Mouse (Mus musculus) cerebellum, adult 11-12 months (tissue): ENCODE measurements around the gene Nos1.
"Not testable (repeated sequence)": the region's sequence is repeated elsewhere in the genome, so short reads cannot be mapped to it uniquely, and the experiment has no call there.

Experiments used
- DNase-seq: peaks from one replicate; pipeline ENCODE4 v3.0.0; 2022

Gene Nos1

DNA sequence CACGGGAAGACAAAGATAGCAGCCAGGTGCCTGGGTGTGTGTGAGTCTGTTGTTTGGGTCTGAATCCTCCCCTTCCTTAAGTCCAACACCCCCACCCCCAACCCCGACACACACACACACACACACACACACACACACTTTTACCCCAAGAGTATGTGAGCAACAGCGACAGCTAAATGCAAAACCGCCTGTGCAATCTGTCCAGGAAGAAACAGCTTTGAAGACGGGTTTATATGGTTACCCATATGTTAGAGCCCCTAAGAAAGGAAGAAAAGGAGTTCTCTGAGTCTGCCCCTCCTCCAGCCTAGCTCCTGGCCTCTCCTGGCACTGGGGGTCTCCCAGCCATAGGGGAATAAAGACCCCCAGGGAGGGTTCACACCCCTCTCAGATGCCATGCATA is 60.2 kb downstream of the Nos1 start:
- no peak for DNase-seq

DNA sequence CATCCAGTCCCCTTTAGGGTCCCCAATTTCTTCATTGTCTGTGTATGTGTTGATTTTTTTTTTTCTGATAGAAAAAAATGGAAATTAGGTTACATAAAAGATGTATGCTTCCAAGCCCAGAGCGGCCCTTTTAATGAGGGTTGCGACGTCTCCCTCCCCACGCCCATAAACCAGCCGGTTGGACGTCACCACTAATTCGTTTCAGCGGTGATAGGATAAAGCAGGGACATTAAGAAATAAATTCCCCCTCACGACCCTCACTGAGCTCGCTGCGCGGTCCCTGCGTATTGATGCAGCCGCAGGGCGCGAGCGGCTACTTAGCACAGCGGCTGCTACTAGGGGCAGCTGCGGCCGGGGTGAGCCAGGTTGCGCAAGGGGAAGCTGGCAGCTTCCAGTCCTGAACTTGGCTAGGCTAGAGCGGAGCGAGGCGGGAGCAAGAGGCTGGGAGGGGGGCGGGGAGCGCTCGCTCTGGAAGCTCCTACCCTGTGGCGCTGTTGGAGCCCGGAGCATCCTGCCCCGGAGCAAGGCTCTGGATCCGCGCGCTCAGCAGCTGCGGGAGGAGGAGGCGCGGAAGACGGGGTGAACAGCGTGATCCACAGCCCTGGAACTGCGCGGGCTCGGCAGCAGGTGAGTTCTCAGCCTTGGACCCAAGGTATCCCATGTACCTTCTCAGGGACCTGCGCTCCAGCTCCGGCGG is 61.0 kb downstream of the Nos1 start:
- peak; percentile 81 for DNase-seq

DNA sequence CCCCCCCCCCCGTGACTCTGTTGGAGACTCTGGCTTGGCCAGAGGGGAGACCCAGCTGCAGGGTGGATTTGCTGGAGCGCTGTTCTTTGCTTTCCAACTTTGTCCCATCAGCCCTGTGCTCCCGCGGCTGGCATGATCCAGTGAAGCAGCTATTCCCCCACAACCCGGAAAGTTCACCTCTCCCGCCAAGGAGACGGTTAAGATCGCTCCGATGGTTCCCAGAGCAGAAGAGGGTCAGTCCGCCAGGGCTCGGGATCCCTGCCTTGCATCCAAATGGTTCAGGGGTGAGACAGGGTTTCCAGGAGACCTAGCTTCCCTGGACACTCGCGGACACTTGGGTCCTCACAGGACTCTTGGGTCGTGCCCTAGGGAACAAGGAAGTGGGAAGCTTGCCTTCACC is 61.9 kb downstream of the Nos1 start:
- DNase-seq, result no peak

DNA sequence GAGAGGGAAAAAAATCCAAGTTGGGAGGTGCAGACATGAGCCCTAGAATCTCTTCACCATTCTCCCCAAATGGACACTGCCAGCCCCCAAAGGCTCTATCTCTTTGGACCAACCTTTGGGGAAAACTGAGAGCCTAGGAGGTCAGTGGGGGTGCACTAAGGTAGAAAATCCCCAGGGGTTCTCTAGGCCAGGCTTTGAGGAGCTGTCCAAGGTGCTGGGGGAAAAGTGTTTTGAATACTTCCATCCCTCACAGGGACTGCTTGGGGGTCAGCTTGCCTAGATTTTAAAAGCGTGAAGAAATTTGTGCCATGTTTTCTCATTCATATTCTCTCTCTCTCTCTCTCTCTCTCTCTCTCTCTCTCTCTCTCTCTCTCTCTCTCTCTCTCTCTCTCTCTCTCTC is 63.8 kb downstream of the Nos1 start:
- no peak for DNase-seq

DNA sequence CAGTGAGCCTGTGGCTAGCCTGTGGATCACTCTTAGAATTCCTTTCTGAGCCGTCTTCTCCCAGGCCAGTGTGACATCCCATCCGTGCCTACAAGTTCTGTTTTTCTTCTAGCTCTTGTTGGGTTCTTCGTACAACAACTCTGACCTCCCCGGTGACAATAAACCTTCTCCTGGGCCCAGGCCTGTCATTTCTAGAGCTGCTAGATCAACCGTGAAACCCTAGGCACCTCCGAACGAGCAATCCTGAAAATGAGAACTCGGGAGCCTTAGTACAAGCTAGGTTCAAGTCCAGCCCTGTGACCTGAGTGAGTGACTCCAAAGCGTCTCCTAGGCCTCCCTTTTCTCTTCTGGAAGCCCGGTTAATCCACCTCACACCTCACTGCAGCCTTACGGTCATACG is 69.6 kb downstream of the Nos1 start:
- no peak for DNase-seq

DNA sequence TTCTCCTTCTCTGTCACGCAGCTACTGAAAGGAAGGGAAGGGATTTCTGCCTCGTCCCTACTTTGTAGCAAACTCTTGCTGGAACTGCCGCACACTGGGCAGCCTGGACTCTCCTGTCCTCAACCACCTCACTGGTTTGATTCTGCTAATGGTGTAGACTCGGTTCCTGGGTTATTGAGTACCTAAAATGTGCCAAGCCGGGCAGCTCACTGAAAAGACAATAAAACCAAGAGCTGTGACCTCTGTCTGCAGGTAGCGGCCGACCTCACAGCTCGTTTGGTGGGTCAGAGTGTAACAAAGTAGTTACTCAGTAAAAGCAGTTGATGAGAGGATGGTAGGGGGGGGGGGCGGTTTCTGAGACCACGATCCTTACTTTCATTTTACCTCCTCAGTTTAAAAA is 72.9 kb downstream of the Nos1 start:
- no peak for DNase-seq

DNA sequence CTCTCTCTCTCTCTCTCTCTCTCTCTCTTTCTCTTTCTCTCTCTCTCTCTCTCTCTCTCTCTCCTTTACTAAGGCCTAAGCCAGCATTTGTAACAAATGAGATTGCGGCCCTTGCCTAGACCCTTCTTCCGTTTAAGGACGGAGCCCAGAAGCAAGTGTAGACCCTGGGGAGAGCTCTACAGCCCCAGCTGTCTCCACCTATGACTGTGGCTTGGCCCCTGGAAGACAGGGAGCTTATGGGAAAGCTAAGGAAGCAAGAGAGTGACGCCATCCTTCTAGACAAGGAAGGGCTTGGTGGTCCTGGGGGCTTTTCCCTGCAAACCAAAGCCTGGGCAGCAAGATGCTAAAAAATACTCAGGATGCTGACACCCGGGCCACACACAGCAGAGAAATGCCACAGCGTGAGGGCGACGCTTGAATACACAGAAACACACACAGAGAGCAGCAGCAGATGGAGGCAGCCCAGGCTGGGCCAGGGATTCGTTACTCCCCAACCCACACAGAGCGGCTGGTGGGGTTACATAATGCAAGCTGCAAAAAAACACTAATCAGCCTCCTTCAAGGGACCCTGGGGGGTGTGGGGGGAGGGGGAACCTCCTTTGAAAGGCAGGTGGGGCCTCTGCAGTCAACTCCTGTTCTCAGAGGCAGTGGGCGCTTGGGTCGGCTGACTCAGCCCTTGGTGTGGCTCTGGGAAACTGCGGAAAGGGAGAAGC is 83.9 kb downstream of the Nos1 start:
- peak; percentile 91 for DNase-seq

DNA sequence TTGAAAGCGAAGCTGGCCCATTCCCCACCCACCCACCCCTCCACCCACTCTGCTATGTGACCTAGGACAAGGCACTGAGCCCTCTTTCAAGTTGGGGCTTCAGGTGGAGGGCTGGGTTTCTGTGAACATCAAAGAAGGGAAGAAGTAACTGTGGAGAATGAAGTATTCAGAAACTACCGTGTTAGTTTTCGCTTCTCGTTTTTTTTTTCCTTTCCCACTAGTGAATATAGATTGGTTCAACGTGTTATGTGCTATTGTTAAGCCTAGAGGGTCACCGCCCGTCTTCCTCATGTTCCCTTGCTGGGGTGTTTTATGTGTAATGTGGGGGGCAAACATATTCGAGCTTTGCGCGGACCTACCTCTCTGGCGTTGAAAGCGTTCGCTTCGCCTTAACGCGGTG is 85.0 kb downstream of the Nos1 start:
- no peak for DNase-seq

DNA sequence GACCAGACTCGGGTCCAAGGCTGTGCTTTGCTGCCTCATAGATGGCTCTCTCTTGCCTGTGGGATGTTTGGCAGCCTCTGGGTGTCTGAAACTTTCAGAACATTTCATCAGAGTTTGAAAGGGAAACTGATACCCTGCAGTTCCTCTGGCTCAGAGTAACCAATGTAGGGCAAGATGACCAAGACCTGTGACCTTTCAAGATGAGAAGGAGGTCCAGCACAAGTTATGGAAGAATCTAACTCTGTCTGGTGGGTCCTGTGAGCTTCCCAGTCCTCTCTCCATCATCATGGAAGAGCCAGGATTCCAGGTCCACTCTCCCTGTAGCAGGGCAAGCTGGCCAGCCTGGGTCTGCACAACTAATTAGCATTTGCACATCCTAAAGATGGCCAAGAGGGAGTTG is 90.8 kb downstream of the Nos1 start:
- no peak for DNase-seq

DNA sequence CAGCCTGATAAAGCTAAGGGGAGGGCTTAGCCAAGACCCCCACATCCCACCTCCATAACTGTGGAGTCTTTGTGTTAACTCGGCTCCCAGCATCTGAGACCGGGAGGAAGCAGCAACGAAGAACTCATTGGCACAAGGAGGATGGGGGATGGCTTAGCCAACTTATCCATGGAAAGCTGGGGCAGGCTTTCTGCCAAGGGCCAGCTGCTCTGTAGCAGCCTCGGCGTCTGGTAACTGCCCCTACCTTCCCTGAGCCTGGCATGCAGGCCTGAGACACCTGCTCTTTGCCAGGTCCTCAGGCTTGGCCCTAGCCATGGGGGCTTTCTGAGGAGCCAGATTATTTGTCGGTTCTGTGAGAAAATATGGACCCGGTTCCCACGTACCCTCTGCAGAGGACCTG is 93.0 kb downstream of the Nos1 start:
- DNase-seq, result peak; percentile 91

DNA sequence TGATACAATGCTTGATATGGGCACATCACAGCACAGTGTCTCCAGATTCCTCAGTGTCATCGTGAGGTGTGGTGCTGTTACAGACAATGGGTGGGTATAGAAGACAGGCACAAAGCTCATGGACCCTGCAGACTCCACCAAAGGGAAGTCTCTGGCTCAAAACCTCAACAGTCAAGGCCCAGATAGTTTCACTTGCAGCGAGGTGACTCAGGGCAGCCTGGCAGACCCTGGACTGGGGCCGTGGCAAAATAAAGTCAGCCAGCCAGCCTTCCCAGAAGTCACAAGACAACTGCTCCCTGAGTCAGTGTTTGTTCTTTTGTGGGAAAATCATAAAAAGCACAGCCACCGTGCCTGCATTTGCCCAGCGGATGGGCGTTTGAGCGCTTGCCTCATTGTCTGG is 93.4 kb downstream of the Nos1 start:
- no peak for DNase-seq

DNA sequence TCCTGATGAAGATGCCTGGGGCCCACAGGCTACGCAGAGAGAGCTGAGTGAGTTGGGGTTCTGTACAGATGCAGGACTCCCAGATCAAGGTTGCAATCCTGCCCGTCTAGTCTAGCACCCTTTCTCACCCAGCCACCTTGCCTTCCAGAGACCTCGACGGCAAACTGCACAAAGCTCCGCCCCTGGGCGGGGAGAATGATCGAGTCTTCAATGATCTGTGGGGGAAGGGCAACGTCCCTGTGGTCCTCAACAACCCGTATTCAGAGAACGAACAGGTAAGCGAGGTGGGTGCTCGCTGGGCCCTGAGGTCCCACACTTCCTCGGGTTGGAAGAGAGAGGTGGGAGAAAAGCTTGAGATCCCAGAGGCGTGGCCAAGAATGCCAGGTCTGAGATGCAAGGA is 98.3 kb downstream of the Nos1 start:
- DNase-seq, result no peak

DNA sequence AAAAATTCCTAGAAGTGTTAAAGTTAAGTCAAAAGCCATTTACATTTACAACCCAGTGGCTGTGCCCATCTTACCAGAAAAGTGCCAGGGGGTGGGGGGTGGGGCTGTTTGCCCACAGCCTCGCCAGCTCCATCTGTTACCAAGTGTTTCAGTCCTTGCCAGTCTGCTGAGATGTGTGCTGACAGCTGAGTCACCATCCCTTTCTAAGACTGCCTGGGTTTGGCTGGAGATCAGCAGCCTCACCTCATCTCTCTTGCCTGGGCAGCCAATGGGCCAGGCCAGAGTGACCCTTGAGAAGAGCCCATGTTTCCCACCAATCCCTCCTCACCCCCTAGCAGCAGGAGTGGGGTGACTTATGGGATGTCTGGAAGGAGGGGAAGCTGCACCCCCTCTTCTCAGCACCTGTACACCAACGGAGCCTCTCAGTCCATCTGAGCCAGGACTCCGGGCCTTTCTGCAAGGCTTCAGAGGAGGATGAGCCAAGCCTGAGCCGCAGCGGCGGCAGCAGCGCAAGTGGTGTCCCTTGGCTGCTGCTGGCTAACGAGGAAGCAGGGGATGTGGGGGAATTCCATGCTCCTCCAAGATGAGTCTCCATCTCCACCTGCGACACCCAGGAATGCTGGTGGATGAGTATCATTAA is 100.2 kb downstream of the Nos1 start:
- DNase-seq, result peak; percentile 77

DNA sequence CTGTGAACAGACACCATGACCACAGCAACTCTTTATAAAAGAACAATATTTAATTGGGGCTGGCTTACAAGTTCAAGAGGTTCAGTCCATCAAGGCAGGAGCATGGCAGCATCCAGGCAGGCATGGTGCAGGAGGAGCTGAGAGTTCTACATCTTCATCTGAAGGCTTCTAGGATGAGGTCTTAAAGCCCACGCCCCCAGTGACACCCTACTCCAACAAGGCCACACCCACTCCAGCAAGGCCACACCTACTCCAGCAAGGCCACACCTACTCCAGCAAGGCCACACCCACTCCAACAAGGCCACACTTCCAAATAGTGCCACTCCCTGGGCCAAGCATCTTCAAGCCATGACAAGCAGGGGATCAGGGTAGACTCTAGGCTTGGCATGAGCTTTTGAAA is 101.6 kb downstream of the Nos1 start:
- DNase-seq, result not testable (repeated sequence)

DNA sequence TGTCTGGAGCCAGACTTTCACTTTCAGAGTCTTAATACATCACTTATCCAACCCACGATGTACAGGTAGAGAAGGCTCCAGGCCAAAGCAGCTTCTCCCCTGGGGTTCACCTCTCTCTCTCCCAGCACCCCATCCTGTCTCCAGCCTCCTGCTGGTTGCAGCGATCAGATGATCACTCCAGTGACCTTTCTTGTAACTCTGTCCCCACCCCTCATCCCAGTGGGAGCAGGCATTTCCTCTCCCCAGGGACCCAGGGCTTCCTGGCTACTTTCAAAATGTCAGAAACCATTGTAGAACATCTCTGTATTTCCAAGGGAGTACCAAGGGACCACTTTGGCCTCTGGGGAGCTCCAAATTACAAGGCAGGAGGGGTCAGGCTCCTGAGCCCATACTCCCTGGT is 104.2 kb downstream of the Nos1 start:
- DNase-seq, result no peak

DNA sequence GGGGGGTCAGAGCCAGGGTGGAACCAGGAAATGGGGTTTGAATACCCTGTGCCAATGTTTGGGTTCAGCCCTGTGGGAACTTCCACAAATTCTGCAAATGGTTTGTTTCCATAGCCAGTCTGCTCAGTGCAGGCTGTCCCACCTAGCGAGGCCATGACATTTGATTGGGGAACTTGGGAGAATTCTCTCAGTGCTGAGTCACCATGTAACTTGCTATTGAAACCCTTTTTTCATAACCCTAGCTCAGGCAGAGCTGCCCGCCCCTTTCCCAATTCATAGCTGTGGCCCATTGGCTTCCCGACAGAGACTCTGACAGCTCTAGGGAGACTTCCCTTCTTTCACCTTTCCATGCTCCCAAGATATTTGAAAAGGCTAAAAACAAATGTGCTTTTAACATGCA is 107.3 kb downstream of the Nos1 start:
- no peak for DNase-seq

DNA sequence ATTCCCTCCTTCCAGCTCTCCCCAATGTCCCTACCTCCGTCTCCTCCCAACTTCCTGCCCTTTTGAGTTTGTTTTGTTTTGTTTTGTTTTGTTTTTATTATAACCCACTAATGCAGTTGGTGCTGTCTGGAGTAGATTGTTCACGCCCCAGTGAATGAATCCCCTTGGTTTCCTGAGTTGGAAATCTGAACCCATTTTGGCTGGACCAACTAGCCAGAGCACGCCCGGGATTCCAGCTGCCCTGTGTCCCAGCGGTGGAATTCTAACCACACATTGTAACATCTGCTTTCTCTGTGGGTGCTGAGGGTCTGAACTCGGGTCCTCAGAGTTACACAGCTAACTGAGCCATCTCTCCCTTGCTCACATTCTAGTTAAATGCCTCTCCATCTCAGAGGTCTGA is 108.1 kb downstream of the Nos1 start:
- DNase-seq, result no peak

DNA sequence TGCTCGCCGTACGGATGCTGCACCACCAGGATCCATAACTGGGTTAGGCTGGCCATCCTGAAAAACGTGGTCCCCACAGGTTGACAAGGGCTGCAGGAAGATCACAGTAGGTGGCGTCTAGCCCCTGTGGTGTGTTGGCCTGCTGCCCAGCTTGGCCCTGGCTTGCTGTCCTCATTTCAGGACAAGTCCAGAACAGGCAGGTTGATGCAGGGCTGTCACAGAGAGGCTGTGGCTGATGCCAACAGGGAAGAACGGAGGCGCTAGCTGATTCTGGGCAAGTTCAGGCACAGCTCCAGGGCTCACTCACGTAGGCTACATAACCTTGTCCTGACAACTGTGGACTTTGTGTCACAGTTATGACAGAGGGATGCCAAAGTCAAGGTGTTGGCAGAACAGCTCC is 108.7 kb downstream of the Nos1 start:
- DNase-seq, result peak; percentile 98

DNA sequence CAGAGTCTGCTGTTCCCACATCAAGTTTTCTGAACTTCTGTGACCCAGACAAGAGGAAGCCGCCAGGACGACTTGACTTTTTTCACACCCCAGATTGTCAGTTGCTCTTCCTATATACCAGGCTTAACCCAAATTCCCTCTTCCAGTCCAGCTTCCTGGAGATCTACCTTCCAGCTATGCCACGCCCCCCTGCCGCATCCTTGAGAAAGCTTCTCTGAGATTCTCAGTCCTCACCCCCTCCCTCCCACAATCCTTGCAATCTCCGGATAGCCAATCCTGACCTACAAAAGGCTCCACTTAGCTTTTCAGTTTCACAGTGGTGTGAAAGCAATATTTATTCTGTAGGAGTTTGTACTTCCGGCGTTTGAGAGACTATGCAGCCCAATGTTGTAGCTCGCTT is 110.0 kb downstream of the Nos1 start:
- no peak for DNase-seq

DNA sequence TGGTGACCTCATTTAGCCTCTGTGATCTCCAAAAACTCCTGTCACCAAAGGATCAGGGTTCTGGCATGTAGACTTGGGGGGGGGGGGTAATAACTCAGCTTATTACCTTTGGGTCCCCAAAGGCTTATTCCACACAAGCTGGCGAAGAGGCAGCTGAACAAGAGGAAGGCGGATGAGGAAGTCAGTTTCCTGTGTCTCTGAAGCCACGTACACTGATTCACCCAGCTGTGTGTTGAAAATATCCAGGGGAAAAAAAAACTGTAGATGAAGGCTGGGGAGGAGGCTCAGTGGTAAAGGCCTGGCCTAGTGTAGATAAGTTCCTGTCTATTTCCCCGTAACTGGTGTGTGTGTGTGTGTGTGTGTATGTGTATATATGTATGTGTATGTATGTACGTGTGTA is 110.7 kb downstream of the Nos1 start:
- no peak for DNase-seq

DNA sequence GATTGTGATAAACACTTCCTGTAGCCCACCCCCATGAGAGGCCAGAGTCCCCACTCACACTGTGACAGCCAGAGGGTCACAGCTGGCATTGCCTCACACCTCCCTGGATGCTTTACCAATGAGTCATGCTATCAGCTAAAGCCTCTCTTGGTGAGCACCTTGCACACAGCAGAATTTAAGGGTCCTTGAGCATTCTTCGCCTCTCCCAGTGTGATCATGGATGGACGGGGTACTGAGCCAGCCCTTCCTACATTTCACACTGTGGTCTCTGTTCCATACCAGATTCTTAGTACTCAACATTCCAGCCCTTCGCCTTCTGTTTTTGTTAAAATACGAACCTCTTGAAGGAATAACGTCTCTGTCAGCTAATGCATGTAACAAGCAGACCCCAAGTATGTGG is 113.2 kb downstream of the Nos1 start:
- DNase-seq, result no peak

DNA sequence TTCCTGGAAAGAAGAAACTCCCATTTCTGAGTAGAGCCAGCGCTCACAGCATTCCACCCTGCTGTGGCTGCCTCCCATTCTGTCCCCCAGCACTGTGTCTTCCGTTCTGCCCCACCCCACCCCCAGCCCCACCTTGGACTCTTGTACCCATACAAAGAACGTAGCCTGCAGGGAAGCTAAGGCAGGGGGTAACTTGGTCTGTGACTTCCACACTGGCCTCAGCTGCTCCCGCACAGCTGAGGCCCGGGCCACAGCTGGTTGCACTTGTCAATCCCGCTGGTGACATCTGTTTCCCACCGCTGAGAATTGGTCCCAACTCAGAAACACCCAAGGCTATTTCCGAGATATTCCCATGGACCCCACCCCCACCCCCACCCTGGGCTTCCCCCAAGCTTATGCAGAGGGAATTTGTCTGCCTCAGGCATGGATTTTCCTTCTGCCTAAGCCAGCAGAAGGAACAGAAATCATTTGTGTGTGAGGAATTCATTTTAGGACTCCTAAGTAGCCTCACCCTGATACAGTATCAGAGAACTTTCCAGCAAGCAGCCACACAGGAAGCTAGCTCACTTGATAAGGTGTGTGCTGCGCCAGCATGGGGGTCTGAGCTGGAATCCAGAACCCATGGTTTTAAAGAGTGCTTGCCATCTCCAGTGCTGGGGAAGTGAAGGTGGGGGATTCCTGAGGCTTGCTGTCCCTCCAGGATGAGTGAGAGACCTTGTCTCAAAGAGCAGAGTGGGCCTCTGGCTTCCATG is 117.4 kb downstream of the Nos1 start:
- no peak for DNase-seq

DNA sequence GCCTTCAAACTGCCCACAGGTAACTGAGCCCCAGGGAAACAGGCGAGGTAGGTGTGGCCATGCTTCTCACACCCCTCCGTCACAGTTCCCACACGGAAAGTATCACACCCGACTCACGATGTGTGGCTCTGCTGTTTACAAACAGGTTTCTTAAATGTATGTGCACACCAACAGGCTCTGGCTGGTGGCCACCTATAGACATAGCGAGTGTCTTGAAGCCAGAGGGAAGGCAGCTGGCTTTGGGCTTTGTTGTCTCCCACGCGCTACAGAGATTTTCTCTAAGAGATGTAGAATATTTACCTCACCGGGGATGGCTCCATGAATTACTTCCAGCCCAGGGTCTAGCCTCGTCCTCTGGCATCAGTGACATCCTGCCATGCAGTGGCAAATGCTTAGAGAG is 118.5 kb downstream of the Nos1 start:
- no peak for DNase-seq
